Mouse (Mus musculus) hindbrain, embryonic 16.5 days (tissue): ENCODE data around the gene Olfr64. TPM values are rescaled to one million over a fixed set of nuclear protein-coding genes. Genes with fewer than 3 reads are reported as not detected.

ENCODE experiments used
- ATAC-seq: fragments of 200-750 bp; cut with Nextera tagmentation; 2 replicates; pipeline ENCODE4 v1.8.0; 2017; ENCODE audit warnings: moderate TSS enrichment, moderate library complexity
- H3K27ac ChIP-seq: fragments of 300-500 bp; sonication (generic); 2 replicates; pipeline ENCODE4 v1.5.1; 2014; ENCODE audit warnings: low read depth, mild to moderate bottlenecking, control low read depth, low read length, moderate library complexity
- H3K27me3 ChIP-seq: fragments of 300-500 bp; sonication (generic); replicated peaks from 2 replicates; pipeline ENCODE4 v1.6.1; 2014; ENCODE audit warnings: low read length; ENCODE audit not compliant: control insufficient read depth, insufficient read depth
- H3K36me3 ChIP-seq: fragments of 300-500 bp; sonication (generic); 2 replicates; pipeline ENCODE4 v1.6.1; 2014; ENCODE audit warnings: mild to moderate bottlenecking, low read length, moderate library complexity, mixed read lengths; ENCODE audit not compliant: control insufficient read depth, insufficient read depth
- H3K4me1 ChIP-seq: fragments of 300-500 bp; sonication (generic); 2 replicates; pipeline ENCODE4 v1.6.1; 2014; ENCODE audit warnings: low read depth, low read length; ENCODE audit not compliant: control insufficient read depth, insufficient read depth
- H3K4me2 ChIP-seq: fragments of 300-500 bp; sonication (generic); 2 replicates; pipeline ENCODE4 v1.6.1; 2014; ENCODE audit warnings: mild to moderate bottlenecking, low read length, control low read depth, moderate library complexity
- H3K4me3 ChIP-seq: fragments of 300-500 bp; sonication (generic); 2 replicates; pipeline ENCODE4 v1.5.1; 2014; ENCODE audit warnings: mild to moderate bottlenecking, low read length, control low read depth, moderate library complexity
- H3K9ac ChIP-seq: fragments of 300-500 bp; sonication (generic); 2 replicates; pipeline ENCODE4 v1.6.1; 2014; ENCODE audit warnings: low read depth, mild to moderate bottlenecking, control low read depth, low read length, moderate library complexity
- H3K9me3 ChIP-seq: fragments of 300-500 bp; sonication (generic); 2 replicates; pipeline ENCODE4 v1.6.1; 2014; ENCODE audit warnings: mild to moderate bottlenecking, low read length, moderate library complexity; ENCODE audit not compliant: control insufficient read depth
- WGBS: fragments of 180-500 bp; shearing (Covaris S2); extraction: QIAGEN DNeasy Blood & Tissue Kit; methylation state at CpG from one replicate; pipeline ENCODE4 v1.1.7; 2014; 5-methylcytosine and 5-hydroxymethylcytosine counted together
- polyA plus RNA-seq: library from polyadenylated mRNA; unstranded; fragments of >200 nt; fragmentation: Nextera tagmentation; extraction: Ambion mirVana; gene quantifications from 2 replicates; pipeline ENCODE4 v1.2.1, GENCODE M21; 2015

Gene Olfr64
- polyA plus RNA-seq, 1 experiment from 2014 or later = not detected

- no peak for ATAC-seq
- Histone ChIP-seq H3K27me3 (no peaks in the 10 kb centered on the region), H3K36me3 (no peaks in the 10 kb centered on the region), H3K9ac (no peak overlapping the region), H3K9me3 (no peaks in the 10 kb centered on the region; the same call in 1 of the 2 replicates), H3K4me2 (no peak overlapping the region), H3K4me1 (no peaks in the 10 kb centered on the region), H3K4me3 (no peak overlapping the region), H3K27ac (no peak overlapping the region)
- 42% methylated on average over 2 of the region's 2 CpGs for WGBS
Observed at GRCm38 (mm10) chr7:103844525-103845325, 49.6 kb downstream of the Olfr64 start.

GRCm38 (mm10) chr7:103843034-103843433 lies 51.3 kb downstream of the Olfr64 start, which contains the start of gene Hbb-bh1:
TSS of gene Hbb-bh1 (minus strand) at chr7:103843164.
- no peak within 1 kb of the TSS for H3K9ac ChIP-seq
- H3K36me3 ChIP-seq = no peaks in the 10 kb centered on the region
- H3K27ac ChIP-seq = no peak within 1 kb of the TSS
- ATAC-seq = no peak
- no peaks in the 10 kb centered on the region for H3K4me1 ChIP-seq
- no peak within 1 kb of the TSS for H3K4me2 ChIP-seq
- WGBS = 78% methylated on average over 2 of the region's 2 CpGs
- H3K4me3 ChIP-seq = no peak within 1 kb of the TSS
- H3K9me3 ChIP-seq = no peaks in the 10 kb centered on the region
- no peaks in the 10 kb centered on the region for H3K27me3 ChIP-seq

GRCm38 (mm10) chr7:103840268-103840667 lies 54.0 kb downstream of the Olfr64 start, which contains the start of gene Hbb-bh2:
TSS of gene Hbb-bh2 (minus strand) at chr7:103840520.
- no peaks in the 10 kb centered on the region for H3K27me3 ChIP-seq
- WGBS = 65% methylated on average over 3 of the region's 3 CpGs
- no peak within 1 kb of the TSS for H3K27ac ChIP-seq
- no peak within 1 kb of the TSS for H3K9ac ChIP-seq
- no peaks in the 10 kb centered on the region for H3K36me3 ChIP-seq
- no peak for ATAC-seq
- H3K4me1 ChIP-seq = no peaks in the 10 kb centered on the region
- no peaks in the 10 kb centered on the region for H3K9me3 ChIP-seq
- no peak within 1 kb of the TSS for H3K4me2 ChIP-seq
- H3K4me3 ChIP-seq = no peak within 1 kb of the TSS

Other genes starting within 250 kb of the Olfr64 start
- not detected in 2 replicates for gene Olfr623, start 230.8 kb downstream of the Olfr64 start, polyA plus RNA-seq
- not detected in 2 replicates for gene Olfr624, start 223.3 kb downstream of the Olfr64 start, polyA plus RNA-seq
- gene Olfr625-ps1, start 211.8 kb downstream of the Olfr64 start, polyA plus RNA-seq = not detected in 2 replicates
- not detected in 2 replicates for gene Olfr243, start 179.8 kb downstream of the Olfr64 start, polyA plus RNA-seq
- gene Olfr628, start 164.1 kb downstream of the Olfr64 start, polyA plus RNA-seq = not detected in 2 replicates
- not detected in 2 replicates for gene Olfr629, start 149.5 kb downstream of the Olfr64 start, polyA plus RNA-seq
- not detected in 2 replicates for gene Olfr630, start 137.2 kb downstream of the Olfr64 start, polyA plus RNA-seq
- gene Olfr69, start 122.9 kb downstream of the Olfr64 start, polyA plus RNA-seq = not detected in 2 replicates
- gene Olfr68, start 114.8 kb downstream of the Olfr64 start, polyA plus RNA-seq = not detected in 2 replicates
- gene Olfr67, start 102.7 kb downstream of the Olfr64 start, polyA plus RNA-seq = not detected in 2 replicates
- gene Hbb-bt, start 80.5 kb downstream of the Olfr64 start, polyA plus RNA-seq = 1,299 and 1,681 TPM in 2 replicates
- gene Hbb-bs, start 66.4 kb downstream of the Olfr64 start, polyA plus RNA-seq = 4,904 and 5,594 TPM in 2 replicates
- gene Hbb-bh2, start 54.0 kb downstream of the Olfr64 start, polyA plus RNA-seq = not detected in 2 replicates
- 0.37 TPM in 1 of 2 replicates, not detected in the other for gene Hbb-bh1, start 51.3 kb downstream of the Olfr64 start, polyA plus RNA-seq
- 13.4 and 35.4 TPM in 2 replicates for gene Hbb-y, start 41.3 kb downstream of the Olfr64 start, polyA plus RNA-seq
- gene Olfr66, start 8.2 kb downstream of the Olfr64 start, polyA plus RNA-seq = not detected in 2 replicates
- not detected in 2 replicates for gene Olfr65, start 9.0 kb upstream of the Olfr64 start, polyA plus RNA-seq
- not detected in 2 replicates for gene Olfr631, start 34.3 kb upstream of the Olfr64 start, polyA plus RNA-seq
- gene Olfr632, start 39.9 kb upstream of the Olfr64 start, polyA plus RNA-seq = not detected in 2 replicates
- gene Olfr633, start 50.0 kb upstream of the Olfr64 start, polyA plus RNA-seq = not detected in 2 replicates
- not detected in 2 replicates for gene Olfr635, start 76.7 kb upstream of the Olfr64 start, polyA plus RNA-seq
- not detected in 2 replicates for gene Olfr638, start 104.3 kb upstream of the Olfr64 start, polyA plus RNA-seq
- gene Olfr639, start 122.8 kb upstream of the Olfr64 start, polyA plus RNA-seq = 0.03 TPM in 1 of 2 replicates, not detected in the other
- not detected in 2 replicates for gene Olfr640, start 131.1 kb upstream of the Olfr64 start, polyA plus RNA-seq
- not detected in 2 replicates for gene Olfr641, start 141.0 kb upstream of the Olfr64 start, polyA plus RNA-seq
- gene Olfr642, start 158.2 kb upstream of the Olfr64 start, polyA plus RNA-seq = not detected in 2 replicates
- not detected in 2 replicates for gene 4930516K23Rik, start 167.0 kb upstream of the Olfr64 start, polyA plus RNA-seq
- not detected in 2 replicates for gene Olfr644, start 177.4 kb upstream of the Olfr64 start, polyA plus RNA-seq
- gene Olfr645, start 191.0 kb upstream of the Olfr64 start, polyA plus RNA-seq = not detected in 2 replicates
- gene Olfr646, start 210.4 kb upstream of the Olfr64 start, polyA plus RNA-seq = not detected in 2 replicates
- gene Ubqln5, start 235.3 kb upstream of the Olfr64 start, polyA plus RNA-seq = not detected in 2 replicates
- gene Olfr643, start 242.9 kb upstream of the Olfr64 start, polyA plus RNA-seq = not detected in 2 replicates
- not detected in 2 replicates for gene Ubqln3, start 248.8 kb upstream of the Olfr64 start, polyA plus RNA-seq